Mouse (Mus musculus) bone marrow, adult 2 months (tissue): ENCODE measurements at regions not wholly inside any gene's neighbourhood (a gene's known extent, or its start where the extent isn't known, plus 50 kb on each side); places are given as distances from the start of the nearest gene placed in this dataset.

ENCODE experiments used
- H3K27ac ChIP-seq: fragments of 200-500 bp; 2 replicates; pipeline ENCODE4 v1.5.1; 2012; ENCODE audit warnings: low read depth, mild to moderate bottlenecking, control low read depth, inconsistent platforms, low read length; ENCODE audit not compliant: control insufficient read depth, poor library complexity, insufficient read depth
- H3K4me1 ChIP-seq: fragments of 200-500 bp; 2 replicates; pipeline ENCODE4 v1.6.1; 2011; ENCODE audit warnings: low read length; ENCODE audit not compliant: control insufficient read depth, insufficient read depth
- H3K4me3 ChIP-seq: fragments of 200-500 bp; replicated peaks from 2 replicates; pipeline ENCODE3; 2011; ENCODE audit warnings: mild to moderate bottlenecking, low read depth, low read length, control low read depth; ENCODE audit not compliant: control insufficient read depth
- CTCF ChIP-seq: fragments of 200-500 bp; IDR thresholded peaks from 2 replicates; pipeline ENCODE4 v1.5.1; 2011; ENCODE audit warnings: low read length, control low read depth; ENCODE audit not compliant: control insufficient read depth, insufficient read depth
- POLR2A ChIP-seq: fragments of 200-500 bp; IDR thresholded peaks from 2 replicates; pipeline ENCODE4 v1.6.1; 2011; ENCODE audit warnings: low read depth, mild to moderate bottlenecking, control low read depth, low read length, borderline replicate concordance; ENCODE audit not compliant: control insufficient read depth
- WGBS: fragments of 180-500 bp; shearing (Covaris S2); methylation state at CpG from one replicate; pipeline ENCODE4 v1.1.7; 2018; 5-methylcytosine and 5-hydroxymethylcytosine counted together

GRCm38 (mm10) chr8:128296728-128297380 lies 61.5 kb upstream of the Nrp1 start:
- Histone ChIP-seq H3K27ac (no peak overlapping the region), H3K4me3 (no peak overlapping the region), H3K4me1 (no peaks in the 10 kb centered on the region)
- 85% methylated on average over 14 of the region's 14 CpGs for WGBS
- no peak for TF ChIP-seq CTCF
- no peak for TF ChIP-seq POLR2A

- H3K4me1 ChIP-seq, result no peaks in the 10 kb centered on the region
- H3K27ac ChIP-seq, result no peak overlapping the region
- no peak for TF ChIP-seq CTCF
- no peak for TF ChIP-seq POLR2A
- 6% methylated on average over 2 of the region's 2 CpGs for WGBS
- H3K4me3 ChIP-seq, result no peak overlapping the region
Observed at GRCm38 (mm10) chr8:128302322-128302721, 56.1 kb upstream of the Nrp1 start.
